Mouse (Mus musculus): ENCODE measurements around the gene Rbm17.

GRCm38 (mm10) chr2:11544342-11544741 lies 59.6 kb downstream of the Rbm17 start:
- TF ChIP-seq EP300 (IDR thresholded peaks at IDR 0.05) = no peak
- TF ChIP-seq CTCF (IDR thresholded peaks at IDR 0.05) = no peak

Measured in lung, postnatal 0 days (tissue).